Mouse (Mus musculus): ENCODE data around the gene Prl7b1. TPM values are rescaled to one million over a fixed set of nuclear protein-coding genes. Genes with fewer than 3 reads are reported as not detected.

Prl7b1 gene
- not detected in 2 replicates for polyA plus RNA-seq (2016; fragmentation: Nextera tagmentation; extraction: Ambion mirVana)

- H3K4me1 ChIP-seq, result no peaks in the 10 kb centered on the region
- H3K27ac ChIP-seq, result no peak within 1 kb of the TSS
- no peak within 1 kb of the TSS for H3K4me2 ChIP-seq (replicated peaks)
- H3K27me3 ChIP-seq (replicated peaks), result no peaks in the 10 kb centered on the region
- no peak within 1 kb of the TSS for H3K4me3 ChIP-seq
- H3K9me3 ChIP-seq, result no peaks in the 10 kb centered on the region
- ATAC-seq (ENCODE audit: low FRiP score, low read depth), result no peak
- H3K9ac ChIP-seq, result no peak within 1 kb of the TSS
- H3K36me3 ChIP-seq, result no peaks in the 10 kb centered on the region
- WGBS, result 81% methylated on average over 4 of the region's 4 CpGs
These were observed at the start of gene Prl7b1 for GRCm38 (mm10) chr13:27610482-27610881. Gene Prl7b1, minus strand, starts transcription at chr13:27610582.

DNA sequence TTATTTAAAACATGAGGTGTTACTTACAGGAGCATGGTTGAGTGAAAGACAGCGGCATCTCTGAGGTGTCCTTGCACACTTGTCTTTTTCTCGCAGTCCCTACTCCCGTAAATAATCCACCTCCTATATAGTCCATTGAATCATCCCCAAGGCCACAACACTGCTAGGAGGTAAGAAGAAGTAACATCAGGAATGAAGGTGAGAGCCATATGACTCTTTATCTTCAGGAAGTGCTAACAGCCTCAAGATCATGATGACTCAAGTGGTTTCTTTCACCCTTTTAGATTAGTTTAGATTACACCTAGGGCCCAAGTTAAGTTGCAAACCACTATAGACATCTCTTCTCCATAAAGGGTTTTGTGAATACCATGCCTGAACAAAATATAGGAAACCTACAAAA lies 32.0 kb upstream of the Prl7b1 start, which contains the start of gene Prl7a1:
Gene Prl7a1, minus strand, starts transcription at position 101 of the 400 bp plus-strand sequence.
- H3K4me3 ChIP-seq, result no peak within 1 kb of the TSS
- 93% methylated on average over 3 of the region's 3 CpGs for WGBS
- H3K4me1 ChIP-seq, result no peaks in the 10 kb centered on the region
- H3K27me3 ChIP-seq (replicated peaks), result no peaks in the 10 kb centered on the region
- H3K9ac ChIP-seq, result no peak within 1 kb of the TSS
- H3K9me3 ChIP-seq, result no peaks in the 10 kb centered on the region
- H3K36me3 ChIP-seq, result no peaks in the 10 kb centered on the region
- H3K27ac ChIP-seq, result no peak within 1 kb of the TSS
- no peak for ATAC-seq (ENCODE audit: low FRiP score, low read depth)
- no peak within 1 kb of the TSS for H3K4me2 ChIP-seq (replicated peaks)

DNA sequence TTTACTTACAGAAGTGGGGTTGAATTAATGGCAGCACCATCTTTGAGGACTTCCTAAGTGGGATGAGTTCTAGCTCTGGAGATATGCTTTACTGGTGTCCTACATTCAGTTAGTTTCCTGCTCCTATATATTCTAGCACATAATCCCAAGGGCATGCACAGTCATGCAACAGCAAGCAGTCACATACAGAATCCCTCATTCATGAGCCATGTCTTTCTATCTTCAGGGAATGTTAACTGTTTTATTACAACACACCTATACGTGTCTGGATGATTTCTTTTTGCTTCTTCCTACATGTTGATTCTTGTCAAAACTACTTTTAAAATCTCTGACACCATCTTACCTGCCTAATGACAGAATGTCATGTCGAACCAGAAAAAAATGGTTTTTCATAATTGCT lies 28.3 kb downstream of the Prl7b1 start, which contains the start of gene Prl8a1:
Gene Prl8a1, minus strand, starts transcription at position 101 of the 400 bp plus-strand sequence.
- H3K4me3 ChIP-seq, result no peak within 1 kb of the TSS
- no peak within 1 kb of the TSS for H3K27ac ChIP-seq
- no peaks in the 10 kb centered on the region for H3K4me1 ChIP-seq
- H3K4me2 ChIP-seq (replicated peaks), result no peak within 1 kb of the TSS
- no peaks in the 10 kb centered on the region for H3K27me3 ChIP-seq (replicated peaks)
- H3K36me3 ChIP-seq, result no peaks in the 10 kb centered on the region
- H3K9me3 ChIP-seq, result no peaks in the 10 kb centered on the region
- no peak within 1 kb of the TSS for H3K9ac ChIP-seq
- no peak for ATAC-seq (ENCODE audit: low FRiP score, low read depth)
- 89% methylated on average over 2 of the region's 2 CpGs for WGBS

DNA sequence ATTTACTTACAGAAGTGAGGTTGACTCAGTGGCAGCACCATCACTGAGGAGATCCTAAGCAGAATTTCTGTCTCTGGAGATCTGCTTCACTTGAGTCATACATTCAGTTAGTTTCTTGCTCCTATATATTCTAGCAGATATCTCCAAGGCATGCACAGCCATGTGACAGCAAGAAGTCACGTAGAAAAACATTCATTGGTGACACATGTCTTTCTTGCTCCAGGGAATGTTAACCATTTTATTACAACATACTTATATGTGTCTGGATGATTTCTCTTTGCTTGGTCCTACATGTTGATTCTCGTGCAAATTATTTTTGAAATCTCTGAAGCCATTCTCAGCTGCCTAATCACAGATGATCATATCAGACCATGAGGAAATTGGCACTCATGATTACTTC lies 45.9 kb downstream of the Prl7b1 start, which contains the start of gene Prl8a9:
Gene Prl8a9, minus strand, starts transcription at position 101 of the 400 bp plus-strand sequence.
- Histone ChIP-seq H3K4me2 (replicated peaks) (no peak within 1 kb of the TSS), H3K9ac (no peak within 1 kb of the TSS), H3K4me1 (no peaks in the 10 kb centered on the region), H3K36me3 (no peaks in the 10 kb centered on the region), H3K9me3 (no peaks in the 10 kb centered on the region), H3K27ac (no peak within 1 kb of the TSS), H3K27me3 (replicated peaks) (no peaks in the 10 kb centered on the region), H3K4me3 (no peak within 1 kb of the TSS)
- 82% methylated on average over 2 of the region's 2 CpGs for WGBS
- ATAC-seq (ENCODE audit: low FRiP score, low read depth), result no peak

DNA sequence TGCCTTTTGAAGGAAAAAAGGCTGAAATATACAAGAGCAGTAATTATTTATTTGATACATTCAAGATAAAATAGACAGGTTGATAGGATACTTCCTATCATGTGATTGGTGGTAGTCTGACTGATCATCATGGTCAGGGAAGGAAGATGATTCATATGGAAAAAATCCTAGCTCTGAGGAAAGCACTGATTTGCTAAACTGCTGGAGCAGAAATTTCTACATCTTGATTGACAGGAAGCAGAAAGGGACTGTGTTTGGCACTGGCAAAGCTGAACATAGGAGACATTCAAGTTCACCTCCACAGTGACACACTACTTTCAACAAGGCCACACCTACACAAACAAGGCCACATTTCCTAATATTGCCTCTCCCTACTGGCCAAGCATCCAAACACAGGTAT lies 57.0 kb downstream of the Prl7b1 start:
- Histone ChIP-seq H3K9me3 (no peaks in the 10 kb centered on the region), H3K36me3 (no peaks in the 10 kb centered on the region), H3K4me3 (no peak overlapping the region), H3K27ac (no peak overlapping the region), H3K4me1 (no peaks in the 10 kb centered on the region), H3K27me3 (replicated peaks) (no peaks in the 10 kb centered on the region), H3K4me2 (replicated peaks) (no peak overlapping the region), H3K9ac (no peak overlapping the region)
- no peak for ATAC-seq (ENCODE audit: low FRiP score, low read depth)

Other genes with a start within 250 kb of the Prl7b1 start
- gene Prl2b1, start 219.7 kb downstream of the Prl7b1 start, polyA plus RNA-seq (2016; fragmentation: Nextera tagmentation; extraction: Ambion mirVana), result not detected in 2 replicates
- gene Prl8a6, start 171.9 kb downstream of the Prl7b1 start, polyA plus RNA-seq (2016; fragmentation: Nextera tagmentation; extraction: Ambion mirVana), result not detected in 2 replicates
- not detected in 2 replicates for gene Prl8a8, start 97.4 kb downstream of the Prl7b1 start, polyA plus RNA-seq (2016; fragmentation: Nextera tagmentation; extraction: Ambion mirVana)
- gene Prl8a9, start 46.0 kb downstream of the Prl7b1 start, polyA plus RNA-seq (2016; fragmentation: Nextera tagmentation; extraction: Ambion mirVana), result not detected in 2 replicates
- gene Prl8a1, start 28.4 kb downstream of the Prl7b1 start, polyA plus RNA-seq (2016; fragmentation: Nextera tagmentation; extraction: Ambion mirVana), result not detected in 2 replicates
- gene Prl7a1, start 31.9 kb upstream of the Prl7b1 start, polyA plus RNA-seq (2016; fragmentation: Nextera tagmentation; extraction: Ambion mirVana), result not detected in 2 replicates
- not detected in 2 replicates for gene Prl7a2, start 57.5 kb upstream of the Prl7b1 start, polyA plus RNA-seq (2016; fragmentation: Nextera tagmentation; extraction: Ambion mirVana)
- gene Prl7d1, start 106.2 kb upstream of the Prl7b1 start, polyA plus RNA-seq (2016; fragmentation: Nextera tagmentation; extraction: Ambion mirVana), result not detected in 2 replicates
- gene Prl7c1, start 170.2 kb upstream of the Prl7b1 start, polyA plus RNA-seq (2016; fragmentation: Nextera tagmentation; extraction: Ambion mirVana), result not detected in 2 replicates
- not detected in 2 replicates for gene Prl2a1, start 191.1 kb upstream of the Prl7b1 start, polyA plus RNA-seq (2016; fragmentation: Nextera tagmentation; extraction: Ambion mirVana)
- gene Prl2c1, start 238.8 kb upstream of the Prl7b1 start, polyA plus RNA-seq (2016; fragmentation: Nextera tagmentation; extraction: Ambion mirVana), result not detected in 2 replicates